ENCODE assay signal across 8 mouse cellular contexts in the genomic region with DNA sequence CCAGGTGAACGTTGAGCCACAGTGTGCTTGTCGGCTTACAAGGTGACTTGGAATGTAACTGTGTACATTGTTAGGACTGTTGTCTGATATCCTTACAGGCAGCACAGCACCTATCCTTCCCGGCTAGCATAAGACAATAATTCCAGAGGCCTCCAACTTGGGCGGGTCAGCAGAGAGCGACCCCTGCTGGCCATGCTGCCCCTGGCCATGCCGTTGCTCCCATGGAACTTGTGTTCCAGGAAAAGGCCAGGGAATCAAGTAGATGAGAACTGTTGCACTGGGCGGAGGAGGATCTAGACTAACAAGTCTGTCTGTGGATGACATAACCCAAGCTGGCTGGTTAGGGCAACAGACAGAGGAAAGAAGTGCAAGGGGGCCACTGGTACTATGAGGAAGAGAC. TPM values are rescaled to one million over a fixed set of nuclear protein-coding genes. Genes with fewer than 3 reads are reported as not detected.
DNase-seq lines count a peak whose midpoint lies in the region; ATAC-seq and TF ChIP-seq lines count a peak whose summit lies in the region.

No protein-coding gene starts in this region.

- peaks cover 5% of the 10 kb centered on the region for H3K4me1 ChIP-seq in liver, embryonic 12.5 days
- no peaks in the 10 kb centered on the region for H3K4me1 ChIP-seq in embryonic facial prominence, embryonic 11.5 days (ENCODE audit: control insufficient read depth, insufficient read depth, low read length)
- H3K4me1 ChIP-seq in liver, embryonic 14.5 days (replicated peaks; ENCODE audit: control insufficient read depth in 2 of 2, insufficient read depth in 2 of 2, low read length in 1 of 2) = peaks cover 0 to 3% of the 10 kb centered on the region in 2 experiments; a peak in 1 of 4 replicates
- peaks cover 4% of the 10 kb centered on the region for H3K4me1 ChIP-seq in olfactory bulb, adult 2 months (ENCODE audit: control insufficient read depth, insufficient read depth, low read length)

- no peak for TF ChIP-seq EP300 in liver, embryonic 14.5 days (IDR thresholded peaks at IDR 0.05; ENCODE audit: low read depth)

- no peak overlapping the region for H3K4me3 ChIP-seq in liver, embryonic 12.5 days
- H3K4me3 ChIP-seq in embryonic facial prominence, embryonic 11.5 days (ENCODE audit: low read depth, low read length) = no peak overlapping the region
- no peak overlapping the region for H3K4me3 ChIP-seq in liver, embryonic 14.5 days (ENCODE audit: insufficient read depth in 1 of 2, low read depth in 2 of 2, low read length in 2 of 2)
- no peak overlapping the region for H3K4me3 ChIP-seq in olfactory bulb, adult 2 months (ENCODE audit: insufficient read depth, low read depth, low read length)

- H3K4me2 ChIP-seq in liver, embryonic 12.5 days = no peak overlapping the region
- H3K4me2 ChIP-seq in embryonic facial prominence, embryonic 11.5 days (ENCODE audit: low read depth, low read length) = no peak overlapping the region
- H3K4me2 ChIP-seq in liver, embryonic 14.5 days (ENCODE audit: low read depth) = no peak overlapping the region

- TF ChIP-seq POLR2A in olfactory bulb, adult 2 months (IDR thresholded peaks at IDR 0.05; ENCODE audit: insufficient read depth, low read depth, low read length) = no peak

- H3K9me3 ChIP-seq in liver, embryonic 12.5 days (replicated peaks) = no peaks in the 10 kb centered on the region
- no peaks in the 10 kb centered on the region for H3K9me3 ChIP-seq in embryonic facial prominence, embryonic 11.5 days (replicated peaks; ENCODE audit: control insufficient read depth, low read length)
- H3K9me3 ChIP-seq in liver, embryonic 14.5 days (ENCODE audit: control insufficient read depth, low read length) = no peaks in the 10 kb centered on the region

- peak; percentile 84 for TF ChIP-seq CTCF in liver, embryonic 14.5 days (IDR thresholded peaks at IDR 0.05; ENCODE audit: low read depth)
- TF ChIP-seq CTCF in olfactory bulb, adult 2 months (IDR thresholded peaks at IDR 0.05; ENCODE audit: insufficient read depth, low read depth, low read length) = peak; percentile 50; the same call in 1 of the 2 replicates

- no peaks in the 10 kb centered on the region for H3K36me3 ChIP-seq in liver, embryonic 12.5 days
- no peaks in the 10 kb centered on the region; the same call in 1 of the 2 replicates for H3K36me3 ChIP-seq in embryonic facial prominence, embryonic 11.5 days (replicated peaks; ENCODE audit: control insufficient read depth, insufficient read depth, low read depth, low read length)
- no peaks in the 10 kb centered on the region for H3K36me3 ChIP-seq in liver, embryonic 14.5 days (replicated peaks; ENCODE audit: control insufficient read depth, insufficient read depth, low read depth)

- no peak for ATAC-seq in liver, embryonic 12.5 days
- peak; percentile 26; the same call in 1 of the 2 replicates for ATAC-seq in embryonic facial prominence, embryonic 11.5 days (replicated peaks; ENCODE audit: insufficient number of reproducible peaks, low FRiP score, low TSS enrichment, low read depth)
- ATAC-seq in liver, embryonic 14.5 days (ENCODE audit: insufficient read depth) = no peak

- peak; percentile 58 for DNase-seq in liver
- DNase-seq in adrenal gland, postnatal 10 days = peak; percentile 79
- DNase-seq in embryonic facial prominence, embryonic 11.5 days (ENCODE audit: low spot score) = peak; percentile 52
- peak; percentile 73 to 75 for DNase-seq in heart, postnatal 36 days
- no peak for DNase-seq in liver, embryonic 14.5 days (ENCODE audit: low read depth in 3 of 3, low spot score in 3 of 3)
- no peak for DNase-seq in B cell, adult 2 months

- 0 out of 2 replicates have a peak, but pooled peaks cover 3% of the 10 kb centered on the region for H3K27me3 ChIP-seq in liver, embryonic 12.5 days (replicated peaks)
- H3K27me3 ChIP-seq in embryonic facial prominence, embryonic 11.5 days (ENCODE audit: control insufficient read depth, insufficient read depth, low read length) = no peaks in the 10 kb centered on the region
- no peaks in the 10 kb centered on the region for H3K27me3 ChIP-seq in liver, embryonic 14.5 days (ENCODE audit: control insufficient read depth, insufficient read depth, low read length)

- intact Hi-C loops in heart, postnatal 36 days (cut with DNase I) = loop anchor here (1.0 to 5.0 kb wide), 3 partner anchors 131 to 286 kb away; a partner anchor contains a TSS

- 64% methylated on average over 7 of the region's 7 CpGs for WGBS in liver, embryonic 12.5 days (ENCODE audit: insufficient replicate concordance)
- 44% methylated on average over 7 of the region's 7 CpGs for WGBS in embryonic facial prominence, embryonic 11.5 days
- WGBS in liver, embryonic 14.5 days (ENCODE audit: insufficient replicate concordance) = 54% methylated on average over 7 of the region's 7 CpGs
- 29% methylated on average over 7 of the region's 7 CpGs for WGBS in olfactory bulb, adult 2 months

- H3K27ac ChIP-seq in liver, embryonic 12.5 days = no peak overlapping the region
- no peak overlapping the region for H3K27ac ChIP-seq in embryonic facial prominence, embryonic 11.5 days (replicated peaks; ENCODE audit: low read depth, low read length)
- no peak overlapping the region for H3K27ac ChIP-seq in liver, embryonic 14.5 days
- no peak overlapping the region for H3K27ac ChIP-seq in olfactory bulb, adult 2 months (ENCODE audit: insufficient read depth, low read depth, low read length)

- no peak overlapping the region for H3K9ac ChIP-seq in liver, embryonic 12.5 days
- H3K9ac ChIP-seq in embryonic facial prominence, embryonic 11.5 days (replicated peaks; ENCODE audit: low read length) = no peak overlapping the region
- H3K9ac ChIP-seq in liver, embryonic 14.5 days (replicated peaks) = no peak overlapping the region

RNA-seq across cellular contexts. Expression of a gene that starts 19.6 kb away (rescaled TPM):
- polyA plus RNA-seq in liver, embryonic 12.5 days (2016; fragmentation: Nextera tagmentation; extraction: Ambion mirVana) = 8.6 and 9.6 TPM in 2 replicates
- total RNA-seq in adrenal gland, postnatal 10 days (2021) = 10 to 100 TPM; 58.4 to 70.4 TPM
- 34.0 and 37.2 TPM in 2 replicates for polyA plus RNA-seq in embryonic facial prominence, embryonic 11.5 days (2014; fragmentation: Nextera tagmentation; extraction: Ambion mirVana)
- total RNA-seq in heart, postnatal 36 days (2021) = 10 to 100 TPM; 42.0 to 53.5 TPM
- polyA plus RNA-seq in liver, embryonic 14.5 days (2012; rRNA removed) = 3.1 and 4.6 TPM in 2 replicates
- polyA plus RNA-seq in liver, embryonic 14.5 days (2014; fragmentation: Nextera tagmentation; extraction: Ambion mirVana) = 3.7 and 4.0 TPM in 2 replicates
- polyA plus RNA-seq in olfactory bulb, adult 2 months (2012; ENCODE audit: insufficient read depth, insufficient read length, low replicate concordance, missing spikeins) = not detected in 2 replicates

Comparison
In these comparisons a context has a peak if more than half of its experiments do, and no peak if none do; other contexts are left out.
1. DNase-seq: peak in liver (single experiment), adrenal gland, postnatal 10 days (single experiment), embryonic facial prominence, embryonic 11.5 days (single experiment) and heart, postnatal 36 days (2 of 2); none in liver, embryonic 14.5 days (0 of 3) and B cell, adult 2 months (0 of 2).